Mouse (Mus musculus) brain, adult 2 months (tissue): ENCODE data around the gene Csf2rb2.
A peak's percentile ranks its signal among the peaks of the same experiment; 100 is the strongest.
"Not testable (repeated sequence)": the region's sequence is repeated elsewhere in the genome, so short reads cannot be mapped to it uniquely, and the experiment has no call there.

ENCODE experiments used
- DNase-seq: peaks from one replicate; pipeline ENCODE4 v3.0.0; 2011; ENCODE audit warnings: low read depth, low spot score

Csf2rb2 gene

DNA sequence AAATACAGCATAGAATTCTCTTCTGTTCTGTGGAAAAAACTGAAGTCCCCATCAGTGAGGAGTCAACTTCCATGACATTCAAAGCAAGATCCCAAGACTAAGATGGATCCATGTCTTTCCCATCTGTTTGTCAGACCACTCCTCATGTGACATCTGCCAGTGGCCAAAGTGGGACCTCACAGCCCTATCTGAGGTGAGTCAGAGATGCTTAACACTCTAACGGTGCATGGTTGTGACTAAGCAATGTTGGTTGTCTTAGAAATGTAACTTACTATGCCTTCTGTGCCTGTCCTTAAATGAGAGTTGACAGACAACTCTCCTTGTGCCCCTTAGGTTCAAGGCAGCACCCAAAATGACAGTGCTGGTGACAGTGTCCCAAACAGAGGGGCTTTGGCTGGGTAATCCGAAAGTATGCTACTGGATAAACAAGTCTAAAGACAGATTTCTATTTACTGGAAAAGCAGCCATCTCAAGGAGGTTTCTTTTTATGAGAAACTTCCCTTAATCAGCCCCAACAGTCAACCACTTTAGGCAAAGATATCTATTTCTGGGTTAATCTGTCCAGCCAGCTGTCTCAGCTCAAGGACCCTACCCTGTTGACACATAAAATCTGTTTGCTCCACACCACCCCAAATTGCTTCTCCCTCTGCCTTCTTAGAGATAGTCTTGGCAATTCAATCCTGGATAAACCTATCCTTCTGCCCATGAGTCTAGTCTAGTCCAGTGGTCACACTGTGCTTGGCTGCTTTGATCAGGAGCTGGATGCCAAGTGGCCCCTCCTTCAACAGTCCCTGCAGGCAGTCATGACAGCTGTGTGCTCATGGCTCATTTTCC lies 13.0 kb upstream of the Csf2rb2 start:
- DNase-seq: not testable (repeated sequence)

- DNase-seq: not testable (repeated sequence)
These were observed 8.1 kb upstream of the Csf2rb2 start for GRCm38 (mm10) chr15:78313659-78314058.

- DNase-seq: peak; percentile 12
These were observed 7.1 kb upstream of the Csf2rb2 start for GRCm38 (mm10) chr15:78312421-78313233.

DNA sequence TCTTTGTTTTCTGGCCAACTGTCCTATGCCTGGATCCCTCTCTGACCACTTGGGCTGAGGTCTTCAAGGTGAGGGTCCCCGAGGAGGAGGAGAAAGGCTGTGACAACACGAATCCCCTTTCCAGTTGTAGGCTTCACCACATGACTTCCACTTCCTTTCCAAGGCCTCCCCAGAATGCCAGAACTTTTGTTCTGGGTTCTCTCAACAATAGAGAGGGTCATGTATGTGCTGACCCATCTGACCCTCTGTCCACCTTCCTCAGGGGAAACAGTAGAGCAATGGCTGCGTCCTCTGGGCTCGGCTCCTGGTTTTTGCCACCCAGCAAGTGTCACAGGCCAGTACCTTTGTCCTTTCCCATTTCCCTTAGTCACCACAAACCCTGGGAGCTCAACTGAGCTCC lies 5.5 kb upstream of the Csf2rb2 start:
- no peak for DNase-seq

DNA sequence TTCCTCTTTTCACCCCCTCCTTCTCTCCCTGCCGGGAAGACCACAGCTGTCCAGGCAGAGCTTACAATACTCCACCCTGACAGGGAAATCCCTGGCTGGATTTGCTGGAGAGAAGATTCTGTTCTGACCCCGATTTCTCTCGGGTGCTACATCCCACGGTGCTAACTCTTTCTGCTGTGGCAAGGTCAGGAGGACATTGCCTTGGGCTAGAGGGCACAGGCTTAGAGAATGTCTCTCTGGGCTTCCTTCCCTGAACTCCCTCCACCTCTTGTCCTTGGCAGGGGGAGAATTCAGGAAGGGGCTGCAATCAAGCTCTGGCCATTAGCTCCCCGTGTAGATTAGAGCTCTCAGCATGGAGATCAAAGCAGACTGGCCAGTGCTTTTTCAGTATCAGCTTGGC lies 4.3 kb upstream of the Csf2rb2 start:
- DNase-seq: no peak

DNA sequence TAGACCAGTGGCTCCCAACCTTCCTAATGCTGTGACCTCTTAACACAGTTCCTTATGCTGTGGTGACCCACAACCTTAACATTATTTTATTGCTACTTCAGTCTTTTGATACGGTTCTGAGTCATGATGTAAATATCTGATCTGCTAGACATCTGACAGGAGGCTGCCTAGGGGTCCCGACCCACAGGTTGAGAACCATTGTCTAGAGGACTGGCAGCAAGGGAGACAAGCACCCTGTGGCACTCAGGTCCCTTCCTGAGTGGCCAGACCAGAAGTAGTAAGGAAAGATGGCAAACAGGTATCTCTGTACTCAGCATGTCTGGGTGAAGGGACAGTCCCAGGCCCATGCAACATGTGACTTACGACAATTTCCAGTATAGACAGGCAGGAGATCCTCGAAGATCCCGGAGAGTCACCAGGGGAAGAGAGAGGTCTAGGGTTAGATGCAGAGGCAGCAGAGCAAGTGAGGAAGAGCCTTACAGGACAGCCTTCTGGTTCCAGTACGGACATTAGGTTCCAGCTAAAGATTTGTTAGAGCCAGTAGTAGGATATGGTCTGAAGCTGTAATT lies 1.8 kb downstream of the Csf2rb2 start:
- DNase-seq: no peak

- DNase-seq: no peak
These were observed 2.8 kb downstream of the Csf2rb2 start for GRCm38 (mm10) chr15:78302718-78303117.

GRCm38 (mm10) chr15:78300773-78301172 lies 4.7 kb downstream of the Csf2rb2 start:
- DNase-seq: no peak

DNA sequence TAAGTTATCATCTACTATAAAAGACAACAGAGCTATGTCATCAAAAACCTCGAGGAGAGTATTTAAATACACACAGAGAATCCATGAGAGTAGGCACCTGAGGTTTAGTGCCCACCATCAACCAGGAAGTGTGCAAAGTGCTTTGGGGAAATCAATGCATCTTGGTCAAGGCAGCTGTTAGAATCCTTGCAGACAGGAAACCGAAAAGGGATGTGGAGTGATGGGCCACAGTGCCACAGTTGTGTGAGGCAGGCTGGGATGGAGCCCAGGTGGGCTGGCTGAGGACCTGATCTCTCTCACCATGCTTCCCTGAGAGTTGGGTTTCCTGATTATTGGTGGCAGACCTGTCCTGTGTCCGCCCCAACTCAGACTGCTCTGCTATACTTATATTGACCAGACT lies 5.9 kb downstream of the Csf2rb2 start:
- DNase-seq: no peak

DNA sequence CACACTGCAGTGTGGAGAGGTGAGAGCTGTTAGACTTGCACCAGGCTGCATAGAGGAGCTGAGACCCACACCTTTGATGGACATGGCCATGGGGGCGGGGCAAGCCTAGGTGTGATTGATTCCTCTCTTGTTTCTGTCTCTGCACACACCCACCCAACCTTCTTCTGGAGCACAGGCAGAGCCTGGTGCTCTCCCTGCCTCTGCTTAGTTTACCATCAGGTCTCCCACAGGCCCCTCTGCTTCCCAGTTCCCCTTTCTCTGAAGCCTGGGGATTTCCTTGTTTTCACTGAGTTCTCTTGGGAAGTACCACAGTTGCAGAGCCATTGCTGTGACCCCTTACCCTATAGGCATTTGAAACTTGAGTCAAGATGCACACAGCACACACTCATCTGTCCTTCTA lies 7.0 kb downstream of the Csf2rb2 start:
- no peak for DNase-seq

DNA sequence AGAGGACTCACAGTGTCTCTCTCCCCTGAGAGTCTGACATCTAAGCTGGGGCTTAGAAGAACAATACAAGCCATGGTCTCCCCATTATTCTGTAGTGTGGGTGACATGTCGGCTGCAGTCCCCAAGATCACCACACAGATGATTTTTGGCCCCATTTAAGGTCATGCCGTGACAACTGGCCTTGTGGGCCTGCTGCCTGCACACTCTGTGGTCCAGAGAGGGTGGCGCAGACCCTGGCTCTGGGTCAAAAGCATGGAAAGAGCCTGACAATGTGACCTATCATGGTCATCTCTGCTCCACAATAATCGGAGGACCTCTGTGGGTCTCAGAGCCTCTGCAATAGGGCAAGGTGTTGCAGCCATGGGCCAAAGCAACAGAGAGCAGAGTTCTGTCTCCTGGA lies 11.8 kb downstream of the Csf2rb2 start:
- no peak for DNase-seq

DNA sequence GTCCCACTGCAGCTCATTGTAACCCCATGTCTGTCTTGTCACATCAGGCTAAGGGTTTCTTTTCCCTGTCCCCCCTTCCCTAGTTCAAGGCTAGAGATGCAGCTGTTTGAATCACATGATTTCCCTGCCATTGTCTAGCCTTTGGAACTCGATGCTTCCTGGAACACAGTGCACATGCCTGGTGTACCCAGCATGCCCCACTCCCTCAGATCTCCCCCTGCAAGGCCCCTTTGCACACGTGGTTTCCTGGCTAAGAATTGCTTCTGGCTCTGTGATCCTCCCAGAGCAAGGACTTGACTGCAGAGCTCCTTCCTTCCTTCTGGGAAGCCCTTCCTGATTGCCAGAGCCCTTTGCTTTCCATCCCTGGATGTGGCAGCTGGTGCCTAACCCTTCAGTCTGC lies 12.3 kb downstream of the Csf2rb2 start:
- not testable (repeated sequence) for DNase-seq

- not testable (repeated sequence) for DNase-seq
These were observed 15.7 kb downstream of the Csf2rb2 start for GRCm38 (mm10) chr15:78289775-78290174.

DNA sequence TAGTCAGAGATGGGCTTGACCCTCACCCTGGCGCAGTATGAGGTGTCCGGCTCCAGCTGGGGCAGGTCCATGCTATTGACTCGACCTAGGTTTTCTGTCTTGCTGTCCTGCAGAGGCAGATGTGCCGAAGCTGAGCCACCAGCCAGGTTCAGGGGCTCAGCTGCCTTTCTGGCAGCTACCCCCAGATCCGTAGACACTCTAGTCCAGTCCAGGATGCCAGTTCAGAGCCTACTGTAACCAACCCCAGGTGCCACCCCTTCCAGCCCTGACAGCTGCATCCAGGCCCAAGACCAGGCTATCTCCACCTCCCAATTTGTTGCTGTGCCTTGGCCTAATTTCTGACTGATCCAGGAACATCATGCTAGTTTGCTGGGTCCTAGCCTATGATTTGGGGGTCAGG lies 17.6 kb downstream of the Csf2rb2 start:
- no peak for DNase-seq

DNA sequence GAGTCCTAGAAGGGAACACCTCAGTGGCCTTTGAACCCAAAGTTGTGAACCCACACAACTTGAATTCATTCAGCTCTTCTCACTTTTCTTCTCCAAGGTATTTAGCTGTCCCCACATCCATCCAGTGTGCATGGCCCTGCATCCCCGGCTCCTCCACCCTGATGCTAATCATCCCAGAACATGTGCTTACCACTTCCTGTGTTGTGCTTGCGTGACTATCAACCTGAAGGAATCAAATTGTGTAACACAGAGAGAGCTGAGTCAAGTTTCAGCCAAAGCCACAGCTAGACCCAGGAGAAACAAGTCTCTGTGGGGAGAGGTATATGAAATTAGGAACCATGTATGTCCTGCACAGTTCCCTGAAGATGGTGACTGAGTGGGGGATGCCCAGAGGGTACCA lies 27.2 kb downstream of the Csf2rb2 start:
- DNase-seq: no peak

DNA sequence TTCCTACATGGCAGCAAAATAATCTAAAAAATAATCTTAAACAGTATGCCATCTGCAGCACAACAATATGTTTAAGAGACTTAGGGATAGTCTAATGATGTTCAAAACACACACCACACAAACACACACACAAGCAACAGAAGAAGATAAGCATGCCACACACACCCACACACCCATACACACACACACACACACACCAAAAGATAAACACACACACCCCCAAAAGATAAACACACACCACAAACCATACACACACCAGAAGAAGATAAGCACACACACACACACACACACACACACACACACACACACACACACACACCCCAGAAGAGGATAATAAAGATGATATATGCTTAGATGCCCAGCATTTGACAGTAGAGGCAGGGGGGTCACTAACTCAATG lies 34.3 kb downstream of the Csf2rb2 start:
- no peak for DNase-seq

- DNase-seq: peak; percentile 59
These were observed 37.7 kb downstream of the Csf2rb2 start for GRCm38 (mm10) chr15:78267865-78268264.

DNA sequence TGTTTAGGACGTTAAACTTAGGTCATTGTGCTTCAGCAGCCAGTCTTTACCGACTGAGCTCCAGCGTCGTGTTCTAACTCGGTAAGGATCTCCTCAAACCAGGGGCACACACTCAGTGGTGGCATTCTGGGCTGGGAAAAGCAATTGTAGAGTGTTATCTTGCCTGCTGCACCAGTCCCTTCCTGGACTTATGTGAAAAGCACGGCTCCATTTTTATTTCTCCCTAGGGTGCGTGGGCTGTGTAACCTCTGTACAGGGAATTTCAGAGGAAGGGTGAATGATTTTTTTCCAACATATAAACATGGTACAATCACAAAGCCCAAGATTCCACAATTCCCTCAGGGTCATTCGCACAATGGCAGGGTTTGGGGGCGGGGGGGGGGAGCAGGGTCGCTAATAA lies 38.1 kb downstream of the Csf2rb2 start:
- no peak for DNase-seq

DNA sequence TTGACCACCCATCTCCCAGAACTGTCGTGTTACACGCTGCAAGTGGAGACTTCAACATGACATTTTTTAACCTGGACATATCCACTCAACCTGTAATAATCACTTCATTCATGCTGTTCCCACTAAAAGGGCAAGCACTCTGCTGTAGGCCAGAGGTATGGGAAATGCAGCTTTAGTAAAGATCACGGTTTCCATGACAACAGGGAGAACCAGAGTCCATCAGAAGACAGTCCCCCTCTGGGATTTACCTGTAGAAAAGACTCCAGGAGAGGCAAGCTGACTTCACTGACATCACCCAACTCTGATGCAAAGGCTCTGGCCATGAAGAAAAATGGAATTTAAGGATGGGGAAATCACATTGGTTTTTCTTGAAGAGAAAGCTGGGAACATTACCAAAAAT lies 42.2 kb downstream of the Csf2rb2 start:
- DNase-seq: no peak

DNA sequence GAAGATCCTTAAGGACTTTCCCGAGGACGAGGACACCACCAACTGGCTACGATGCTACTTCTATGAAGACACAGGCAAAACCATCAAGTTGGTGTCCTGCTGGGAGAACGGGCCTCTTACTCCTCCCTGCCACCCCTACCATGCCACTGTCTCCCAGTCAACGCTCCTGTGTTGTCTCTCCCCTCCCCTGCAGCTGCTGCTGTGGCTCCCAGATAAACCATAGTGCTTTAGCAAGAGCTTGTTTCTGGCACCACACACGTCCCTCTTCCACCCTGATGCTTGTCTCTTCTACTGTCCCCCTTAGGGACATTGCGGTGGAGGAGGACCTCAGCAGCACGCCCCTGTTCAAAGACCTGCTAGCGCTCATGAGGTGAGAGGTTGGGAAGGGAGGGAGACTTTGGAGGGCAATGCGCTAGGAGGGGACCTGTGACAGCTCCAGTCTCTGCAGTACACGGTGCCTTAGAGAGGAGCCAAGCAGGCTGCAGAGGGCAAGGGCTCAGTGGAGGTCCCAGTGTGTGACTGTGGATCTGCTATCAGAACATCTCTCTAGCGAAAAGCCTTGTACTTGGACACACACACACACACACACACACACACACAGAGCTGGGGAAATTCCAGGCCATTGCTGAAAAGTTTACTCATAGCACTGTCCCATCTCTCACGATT lies 44.7 kb downstream of the Csf2rb2 start:
- no peak for DNase-seq

DNA sequence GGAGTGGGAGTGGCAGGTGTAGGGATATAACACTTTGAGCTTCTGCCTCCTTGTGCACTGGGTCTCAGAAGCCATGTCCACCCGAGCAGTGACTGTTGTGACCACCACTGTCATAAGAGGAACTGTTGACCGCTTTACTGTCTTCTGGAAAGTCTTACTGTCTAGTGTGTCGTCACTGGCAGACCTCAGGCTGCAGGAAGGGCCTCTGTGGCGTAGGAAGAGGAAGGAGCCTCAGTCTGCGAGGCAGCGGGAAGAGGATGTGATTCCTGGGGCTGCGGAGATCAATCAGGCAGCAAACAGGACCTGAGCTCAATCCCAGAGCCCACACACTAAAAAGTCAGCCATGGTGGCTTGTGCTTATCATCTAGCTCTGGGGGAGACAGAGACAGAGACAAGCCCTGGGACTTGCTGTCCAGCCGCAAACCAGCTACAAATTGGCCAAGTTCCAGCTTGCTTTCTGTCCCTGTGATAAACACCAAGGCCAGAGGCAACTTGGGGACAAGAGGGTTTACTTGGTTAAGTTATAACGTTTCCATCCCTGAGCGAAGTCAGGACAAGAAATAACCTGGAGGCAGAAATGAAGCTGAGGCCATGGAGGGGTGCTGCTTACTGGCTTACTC lies 47.2 kb downstream of the Csf2rb2 start:
- DNase-seq: peak; percentile 40
